Mouse (Mus musculus): ENCODE measurements around the gene Ky.

Gene Ky

DNA sequence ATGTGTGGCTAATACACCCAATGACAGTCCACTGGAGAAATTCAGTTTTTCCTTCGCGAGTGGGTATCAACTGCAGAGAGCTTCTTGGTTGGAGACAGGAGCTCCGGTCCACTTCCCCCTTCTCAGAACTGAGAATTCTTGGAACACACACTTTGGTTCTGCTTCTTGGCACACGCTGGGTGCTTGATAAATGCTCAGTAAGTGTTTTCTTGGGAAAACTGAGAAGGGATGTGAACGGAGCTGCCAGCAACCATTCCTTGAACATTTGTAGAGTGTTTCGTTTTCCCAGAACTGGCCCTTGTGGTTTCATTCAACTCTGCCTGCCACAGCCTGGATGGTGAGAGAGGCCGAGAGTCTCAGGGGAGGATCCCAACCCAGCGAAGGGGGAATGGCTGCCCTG is 43.7 kb downstream of the Ky start:
- DNase-seq (ENCODE audit: low spot score): no peak

DNA sequence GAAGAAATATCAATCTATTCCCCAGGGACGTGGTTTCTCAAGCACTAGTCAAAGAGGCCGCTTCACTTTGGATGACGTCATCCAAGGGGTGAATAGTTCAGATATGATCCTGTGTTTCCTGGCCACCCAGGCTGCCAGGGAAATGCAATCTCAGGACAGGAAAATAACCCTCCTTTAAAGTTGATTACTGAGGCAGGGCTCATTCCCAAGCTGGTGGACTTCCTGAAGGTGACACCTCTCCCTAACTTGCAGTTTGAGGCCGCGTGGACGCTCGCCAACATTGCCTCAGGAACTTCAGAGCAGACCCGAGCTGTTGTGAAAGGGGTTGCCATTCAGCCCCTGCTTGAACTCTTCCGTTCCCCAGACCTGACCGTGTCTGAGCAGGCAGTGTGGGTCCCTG is 46.2 kb downstream of the Ky start:
- DNase-seq (ENCODE audit: low spot score): no peak

DNA sequence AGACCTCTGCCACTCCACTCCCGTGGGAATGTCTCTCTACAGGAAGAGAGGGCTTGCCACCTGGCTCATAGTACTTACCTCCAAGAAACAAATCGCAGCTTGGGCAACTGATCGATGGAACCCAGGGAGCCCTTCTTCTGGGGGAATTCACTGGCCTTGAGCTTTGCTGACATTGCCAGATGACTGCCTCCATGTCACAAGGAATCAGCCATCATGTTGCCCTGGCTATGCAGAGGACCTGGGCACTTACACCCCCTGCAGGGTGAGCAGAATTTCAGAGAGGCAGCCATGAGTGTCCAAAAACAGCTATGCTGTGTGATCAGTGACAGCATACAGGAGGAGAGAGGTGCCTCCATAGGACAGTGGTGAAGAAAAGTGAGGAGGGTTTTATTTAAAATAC is 48.2 kb downstream of the Ky start:
- no peak for DNase-seq (ENCODE audit: low spot score)

DNA sequence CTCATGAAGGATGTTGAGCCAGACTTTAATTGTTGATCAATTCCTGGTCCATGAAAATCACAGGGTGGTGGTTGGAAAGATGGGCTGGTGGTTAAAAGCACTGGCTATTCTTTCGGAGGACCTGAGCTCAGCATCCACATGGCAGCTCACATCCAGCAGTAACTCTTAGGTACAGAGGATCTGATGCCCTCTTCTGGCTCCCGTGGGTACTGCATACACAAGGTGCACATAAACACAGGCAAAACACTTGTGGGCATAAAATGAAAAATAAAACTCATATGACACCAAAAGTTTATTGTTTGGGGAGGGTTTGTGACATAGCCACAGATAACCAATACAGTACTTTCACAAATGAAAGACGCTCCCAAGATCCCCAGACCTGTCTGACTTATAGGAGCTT is 52.9 kb downstream of the Ky start:
- DNase-seq (ENCODE audit: low spot score): no peak

DNA sequence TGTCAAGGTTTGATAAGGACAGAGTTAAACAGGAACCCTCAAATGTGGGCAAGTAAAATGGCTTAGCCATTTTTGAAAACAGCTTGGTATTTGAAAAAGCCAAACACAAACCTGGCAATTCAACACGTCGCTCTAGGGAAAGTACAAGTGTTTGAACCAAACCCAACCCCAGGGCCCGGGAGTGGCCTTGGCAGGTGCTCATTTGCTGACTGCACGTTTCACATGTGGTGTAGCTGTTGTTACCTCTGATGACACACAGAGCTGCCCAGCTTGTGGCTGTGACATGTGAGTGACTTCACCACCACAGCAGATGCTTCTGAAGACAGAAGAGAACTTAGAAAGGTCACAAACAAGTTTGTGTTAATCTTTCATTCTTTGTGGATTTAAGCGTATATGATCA is 67.3 kb downstream of the Ky start:
- no peak for DNase-seq (ENCODE audit: low spot score)

DNA sequence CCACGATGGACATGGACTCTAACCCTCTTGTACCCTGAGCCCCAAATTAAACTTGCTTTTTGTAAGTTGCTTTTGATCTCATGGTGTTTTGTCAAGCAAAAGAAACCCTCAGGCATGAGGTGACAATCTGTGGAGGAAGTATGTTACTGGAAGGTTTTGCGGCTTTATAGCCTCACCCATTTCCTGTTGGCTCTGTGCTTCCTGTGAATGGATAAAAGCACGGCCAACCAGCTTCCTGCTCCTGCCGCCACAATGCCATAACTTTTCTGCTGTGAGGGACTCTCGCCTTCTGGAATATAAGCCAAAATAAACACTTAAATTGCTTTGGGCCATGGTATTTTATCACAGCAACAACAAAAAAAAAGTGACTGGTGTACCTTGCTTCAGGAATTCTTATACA is 71.9 kb downstream of the Ky start:
- DNase-seq (ENCODE audit: low spot score): no peak

DNA sequence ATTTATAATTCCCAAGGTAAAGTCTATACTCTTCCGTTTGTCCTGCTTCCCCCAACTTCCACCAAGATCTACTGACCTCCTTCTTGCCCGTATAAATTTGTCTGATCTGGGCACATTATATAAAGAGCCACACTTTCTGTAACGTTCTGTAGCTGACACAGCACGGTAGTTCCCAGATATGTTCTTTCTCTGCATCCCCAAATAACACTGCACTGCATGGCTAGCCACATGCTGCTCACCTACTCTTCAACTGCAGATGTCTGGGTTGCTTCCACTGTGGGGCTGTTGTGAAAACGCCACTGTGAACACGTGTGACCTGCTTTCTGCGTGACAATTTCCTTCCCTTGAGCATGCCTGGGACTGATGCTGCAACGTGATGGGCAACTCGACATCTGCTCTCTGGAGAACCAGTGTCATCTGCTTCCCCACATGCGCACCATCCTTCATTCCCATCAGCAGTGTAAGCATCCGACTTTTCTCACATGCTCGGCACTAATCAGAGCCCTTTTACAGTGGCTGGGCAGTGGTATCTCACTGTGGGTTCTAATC is 76.4 kb downstream of the Ky start:
- DNase-seq (ENCODE audit: low spot score): no peak

DNA sequence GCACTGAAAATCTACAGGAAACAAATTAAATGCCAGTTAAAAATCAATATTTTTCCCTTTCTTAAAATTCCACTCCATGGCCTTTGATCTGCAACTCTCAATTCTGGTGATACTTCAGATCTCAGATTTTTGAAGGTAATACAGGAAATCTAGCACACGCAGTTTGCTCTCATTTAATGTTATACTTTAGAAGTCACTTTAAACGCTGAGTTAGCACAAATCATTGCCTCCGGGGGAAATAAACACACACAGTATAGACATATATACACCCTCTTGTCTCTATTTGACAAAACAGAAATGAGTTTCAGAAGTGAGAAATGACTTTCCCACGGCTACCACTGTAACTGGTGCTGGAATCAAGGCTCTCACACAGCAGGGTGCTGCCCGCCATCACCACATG is 81.8 kb downstream of the Ky start:
- no peak for DNase-seq (ENCODE audit: low spot score)

DNA sequence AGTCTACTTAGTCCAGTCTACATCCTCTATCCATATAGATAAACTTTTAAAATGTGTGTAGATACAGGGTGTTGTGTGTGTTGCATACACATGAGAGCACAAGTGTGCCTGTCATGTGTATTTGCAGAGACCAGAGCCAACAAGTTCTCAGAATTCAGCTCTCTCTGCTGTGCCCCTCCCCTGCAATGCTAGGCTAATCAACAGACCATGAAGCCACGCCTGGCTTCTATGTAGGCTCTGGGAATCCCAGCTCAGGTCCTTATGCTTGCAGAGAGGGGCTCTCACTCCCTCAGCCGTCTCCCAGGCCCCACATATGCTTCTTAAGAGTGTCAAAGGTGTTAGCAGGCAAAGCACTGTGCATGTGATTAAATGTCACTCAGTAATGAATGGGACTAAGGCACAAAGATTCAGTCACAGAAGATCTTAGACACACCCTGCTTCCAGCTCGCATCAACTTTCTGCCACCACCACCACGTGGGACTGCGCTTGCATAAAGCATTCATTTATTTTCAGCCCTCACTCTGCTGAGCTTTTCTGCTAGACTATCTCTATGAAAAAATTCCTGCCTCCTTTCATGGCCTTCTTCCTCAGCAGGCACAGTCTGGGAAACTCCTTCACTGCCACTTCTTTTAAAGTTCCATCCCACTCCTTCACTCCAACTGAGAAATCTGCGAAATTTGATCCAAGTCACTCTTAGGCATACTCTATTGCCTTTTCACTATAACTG is 89.3 kb downstream of the Ky start:
- no peak for DNase-seq (ENCODE audit: low spot score)

All from c-Kit-positive CD71-positive TER-119-positive erythroid progenitor cells, embryonic 14.5 days (primary cell).